Mouse (Mus musculus) hindbrain, embryonic 14.5 days (tissue): ENCODE data around the gene Ralgps1. TPM values are rescaled to one million over a fixed set of nuclear protein-coding genes. Genes with fewer than 3 reads are reported as not detected.

ENCODE experiments used
- ATAC-seq: fragments of 200-750 bp; cut with Nextera tagmentation; 2 replicates; pipeline ENCODE4 v1.8.0; 2017; ENCODE audit warnings: moderate number of reproducible peaks, mild to moderate bottlenecking, moderate TSS enrichment, moderate library complexity; ENCODE audit not compliant: low FRiP score
- DNase-seq: peaks from one replicate; pipeline ENCODE4 v3.0.0-alpha.2; 2015; ENCODE audit warnings: low spot score
- H3K27ac ChIP-seq: fragments of 300-500 bp; sonication (generic); 2 replicates; pipeline ENCODE4 v1.5.1; 2014; ENCODE audit warnings: mild to moderate bottlenecking, moderate library complexity
- H3K27me3 ChIP-seq: fragments of 300-500 bp; sonication (generic); 2 replicates; pipeline ENCODE4 v1.6.1; 2014; ENCODE audit warnings: mild to moderate bottlenecking, low read length, mixed read lengths; ENCODE audit not compliant: control insufficient read depth, insufficient read depth
- H3K36me3 ChIP-seq: fragments of 300-500 bp; sonication (generic); replicated peaks from 2 replicates; pipeline ENCODE4 v1.6.1; 2014; ENCODE audit not compliant: control insufficient read depth, insufficient read depth
- H3K4me1 ChIP-seq: fragments of 300-500 bp; sonication (generic); replicated peaks from 2 replicates; pipeline ENCODE4 v1.6.1; 2014; ENCODE audit warnings: antibody characterized with exemption, low read length, mixed read lengths; ENCODE audit not compliant: control insufficient read depth, insufficient read depth
- H3K4me2 ChIP-seq: fragments of 300-500 bp; sonication (generic); replicated peaks from 2 replicates; pipeline ENCODE4 v1.6.1; 2014; ENCODE audit warnings: mild to moderate bottlenecking, moderate library complexity
- H3K4me3 ChIP-seq: fragments of 300-500 bp; sonication (generic); replicated peaks from 2 replicates; pipeline ENCODE4 v1.5.1; 2014; ENCODE audit warnings: mild to moderate bottlenecking, low read length
- H3K9ac ChIP-seq: fragments of 300-500 bp; sonication (generic); 2 replicates; pipeline ENCODE4 v1.6.1; 2014
- H3K9me3 ChIP-seq: fragments of 300-500 bp; sonication (generic); 2 replicates; pipeline ENCODE4 v1.6.1; 2016; ENCODE audit warnings: low read length; ENCODE audit not compliant: control insufficient read depth
- WGBS: fragments of 180-500 bp; shearing (Covaris S2); extraction: QIAGEN DNeasy Blood & Tissue Kit; methylation state at CpG from one replicate; pipeline ENCODE4 v1.1.7; 2014; 5-methylcytosine and 5-hydroxymethylcytosine counted together
- polyA plus RNA-seq: library from polyadenylated mRNA; unstranded; fragments of >200 nt; fragmentation: Nextera tagmentation; extraction: Ambion mirVana; gene quantifications from 2 replicates; pipeline ENCODE4 v1.2.1, GENCODE M21; 2014

The Ralgps1 gene
- polyA plus RNA-seq, 1 experiment from 2014 or later: 57.0 TPM

DNA sequence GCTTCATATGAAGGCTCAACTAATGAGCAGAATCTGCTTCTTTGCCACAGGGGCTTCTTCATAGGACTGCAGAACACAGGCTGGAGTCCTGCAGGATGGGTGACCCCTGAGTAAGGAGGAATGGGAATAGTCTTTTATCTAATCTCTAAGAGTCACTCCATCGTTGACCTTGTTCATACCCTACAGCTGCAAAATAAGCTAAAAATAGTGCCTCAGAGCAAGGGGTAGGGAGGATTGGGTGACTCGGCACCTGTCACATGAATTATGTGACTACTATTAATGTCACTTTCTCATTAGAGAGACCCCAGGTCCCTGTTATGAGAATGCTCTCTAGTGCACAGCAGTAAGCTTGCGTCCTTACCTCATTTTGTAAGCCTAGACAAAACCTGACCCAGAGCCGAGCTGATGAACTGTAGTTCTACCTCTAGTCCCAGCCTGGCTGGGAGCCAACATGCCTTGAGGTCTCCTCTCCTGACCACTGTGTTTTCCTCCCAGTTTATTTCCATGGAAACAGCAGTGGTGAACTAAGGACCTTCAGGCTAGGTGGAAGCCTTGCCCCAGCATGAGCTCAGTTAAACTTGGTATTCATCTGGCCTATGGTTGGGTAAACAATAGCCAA is 117.6 kb downstream of the Ralgps1 start:
- DNase-seq: no peak
- Histone ChIP-seq H3K4me1 (peaks cover 4% of the 10 kb centered on the region; the same call in 1 of the 2 replicates), H3K27ac (no peak overlapping the region), H3K4me2 (no peak overlapping the region), H3K9ac (no peak overlapping the region), H3K4me3 (no peak overlapping the region), H3K27me3 (no peaks in the 10 kb centered on the region), H3K9me3 (no peaks in the 10 kb centered on the region), H3K36me3 (peaks cover 10% of the 10 kb centered on the region)
- 64% methylated on average over 4 of the region's 4 CpGs for WGBS
- no peak for ATAC-seq

- 84% methylated on average over 6 of the region's 6 CpGs for WGBS
- ATAC-seq (no peak), DNase-seq (no peak)
- Histone ChIP-seq H3K27me3 (no peaks in the 10 kb centered on the region), H3K27ac (no peak overlapping the region), H3K4me3 (no peak overlapping the region), H3K4me2 (no peak overlapping the region), H3K4me1 (peaks cover 4% of the 10 kb centered on the region; the same call in 1 of the 2 replicates), H3K9ac (no peak overlapping the region), H3K36me3 (peaks cover 10% of the 10 kb centered on the region), H3K9me3 (no peaks in the 10 kb centered on the region)
Observed at GRCm38 (mm10) chr2:33252751-33253150, 118.5 kb downstream of the Ralgps1 start.

DNA sequence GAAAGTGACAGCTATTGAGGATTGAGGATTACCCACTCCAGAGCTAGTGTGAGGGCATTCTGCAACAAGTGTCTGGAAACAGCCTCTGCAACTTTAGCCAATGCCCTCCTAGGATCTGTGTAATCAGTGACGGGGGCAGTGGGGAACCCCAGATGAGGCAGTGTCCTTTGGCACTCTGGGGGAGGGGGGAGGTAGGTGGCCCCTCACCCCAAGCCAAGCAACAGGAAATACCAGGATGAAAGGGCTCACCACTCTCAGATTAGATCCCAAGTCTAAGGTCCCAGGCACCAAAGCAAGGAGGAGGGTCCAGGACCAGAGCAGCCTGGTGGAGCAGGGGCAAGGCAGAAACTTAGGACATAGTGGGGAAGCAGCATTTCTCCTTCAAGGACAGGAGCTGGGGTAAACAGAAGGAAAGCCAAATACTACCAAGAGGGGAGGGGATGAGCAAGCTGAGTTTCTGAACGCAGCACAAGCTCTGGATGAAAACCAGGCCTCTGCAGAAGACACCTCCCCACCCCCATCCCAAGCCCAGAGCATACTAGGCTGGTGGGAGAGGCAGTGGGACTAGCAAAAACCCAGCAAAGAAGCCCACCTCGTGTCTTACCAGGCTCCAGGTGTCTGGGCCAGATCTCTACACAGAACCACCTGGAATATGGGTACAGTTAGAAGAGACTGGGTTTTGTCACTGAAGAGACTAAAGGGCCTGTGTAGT is 121.2 kb downstream of the Ralgps1 start:
- no peak overlapping the region for H3K9ac ChIP-seq
- H3K4me3 ChIP-seq: no peak overlapping the region
- ATAC-seq: no peak
- H3K4me1 ChIP-seq: peaks cover 4% of the 10 kb centered on the region; the same call in 1 of the 2 replicates
- no peak overlapping the region for H3K4me2 ChIP-seq
- WGBS: 89% methylated on average over 3 of the region's 3 CpGs
- H3K9me3 ChIP-seq: no peaks in the 10 kb centered on the region
- H3K36me3 ChIP-seq: peaks cover 5% of the 10 kb centered on the region; the same call in 1 of the 2 replicates
- H3K27ac ChIP-seq: no peak overlapping the region
- H3K27me3 ChIP-seq: no peaks in the 10 kb centered on the region
- no peak for DNase-seq

GRCm38 (mm10) chr2:33248549-33248948 is 122.7 kb downstream of the Ralgps1 start:
- Histone ChIP-seq H3K4me2 (no peak overlapping the region), H3K27me3 (no peaks in the 10 kb centered on the region), H3K9me3 (no peaks in the 10 kb centered on the region), H3K9ac (no peak overlapping the region), H3K27ac (no peak overlapping the region), H3K36me3 (peaks cover 4% of the 10 kb centered on the region; the same call in 1 of the 2 replicates), H3K4me1 (no peaks in the 10 kb centered on the region; the same call in 1 of the 2 replicates), H3K4me3 (no peak overlapping the region)
- DNase-seq: no peak
- 88% methylated on average over 7 of the region's 7 CpGs for whole genome bisulfite sequencing
- ATAC-seq: no peak

DNA sequence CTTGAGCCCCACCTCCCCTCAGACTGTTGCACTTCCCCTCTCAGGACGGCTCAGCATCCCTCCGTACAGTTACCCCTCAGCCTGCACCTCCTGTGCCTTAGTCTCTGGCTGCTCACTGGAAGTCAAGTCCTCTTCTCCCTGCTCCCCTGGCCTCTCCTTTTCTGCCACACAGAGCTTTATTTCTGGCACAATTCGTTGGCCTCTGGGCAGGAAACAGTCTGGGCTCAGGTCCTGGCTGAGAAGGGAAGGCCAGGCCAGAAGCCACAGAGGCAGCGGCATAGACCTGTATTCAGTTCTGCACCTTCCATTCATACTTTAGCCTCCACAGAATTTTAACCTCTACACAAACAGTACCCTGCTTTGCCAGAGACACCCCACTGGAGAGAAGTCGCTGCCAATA is 124.4 kb downstream of the Ralgps1 start:
- H3K4me3 ChIP-seq: no peak overlapping the region
- H3K27me3 ChIP-seq: no peaks in the 10 kb centered on the region
- ATAC-seq (no peak), DNase-seq (no peak)
- H3K4me1 ChIP-seq: no peaks in the 10 kb centered on the region
- no peaks in the 10 kb centered on the region for H3K9me3 ChIP-seq
- H3K4me2 ChIP-seq: no peak overlapping the region
- WGBS: 82% methylated on average over 5 of the region's 5 CpGs
- no peak overlapping the region for H3K27ac ChIP-seq
- H3K36me3 ChIP-seq: peaks cover 15% of the 10 kb centered on the region; the same call in 1 of the 2 replicates
- H3K9ac ChIP-seq: no peak overlapping the region

- no peaks in the 10 kb centered on the region for H3K9me3 ChIP-seq
- H3K27me3 ChIP-seq: no peaks in the 10 kb centered on the region
- H3K4me1 ChIP-seq: no peaks in the 10 kb centered on the region
- no peak overlapping the region for H3K27ac ChIP-seq
- no peak overlapping the region for H3K4me2 ChIP-seq
- H3K9ac ChIP-seq: no peak overlapping the region
- H3K4me3 ChIP-seq: no peak overlapping the region
- no peak for DNase-seq
- H3K36me3 ChIP-seq: peaks cover 16% of the 10 kb centered on the region; the same call in 1 of the 2 replicates
- ATAC-seq: no peak
Observed at GRCm38 (mm10) chr2:33245350-33245749, 125.9 kb downstream of the Ralgps1 start.

- WGBS: 85% methylated on average over 6 of the region's 6 CpGs
Observed at GRCm38 (mm10) chr2:33244880-33245279, 126.4 kb downstream of the Ralgps1 start.

DNA sequence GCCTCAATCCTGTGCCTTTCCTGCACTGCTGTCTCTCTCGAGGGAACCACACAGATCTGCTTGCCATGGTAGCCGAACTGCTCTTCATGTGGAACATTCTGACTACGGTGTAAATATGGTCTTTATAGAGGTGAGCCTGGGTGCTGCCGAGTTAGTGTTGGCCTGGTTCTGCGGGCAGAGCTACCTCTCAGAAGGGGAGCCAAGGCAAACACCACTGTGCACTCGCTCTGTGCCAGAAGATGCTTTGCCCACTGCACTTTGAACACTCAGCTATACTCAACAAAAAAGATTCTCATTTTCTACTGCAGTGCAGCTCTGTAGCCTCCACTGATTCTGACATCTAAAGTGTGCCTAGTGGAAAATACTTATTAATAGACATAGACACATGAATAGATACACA is 133.7 kb downstream of the Ralgps1 start:
- Histone ChIP-seq H3K27ac (no peak overlapping the region), H3K27me3 (no peaks in the 10 kb centered on the region), H3K9me3 (no peaks in the 10 kb centered on the region), H3K4me3 (no peak overlapping the region), H3K4me2 (no peak overlapping the region), H3K4me1 (no peaks in the 10 kb centered on the region), H3K9ac (no peak overlapping the region), H3K36me3 (peaks cover 5% of the 10 kb centered on the region; the same call in 1 of the 2 replicates)
- 73% methylated on average over 6 of the region's 6 CpGs for WGBS
- ATAC-seq: no peak
- no peak for DNase-seq

More at GRCm38 (mm10) chr2:33244880-33245279, 126.4 kb downstream of the Ralgps1 start:
- Histone ChIP-seq H3K36me3 (peaks cover 16% of the 10 kb centered on the region; the same call in 1 of the 2 replicates), H3K9me3 (no peaks in the 10 kb centered on the region), H3K27ac (no peak overlapping the region), H3K4me3 (no peak overlapping the region), H3K4me2 (no peak overlapping the region), H3K4me1 (no peaks in the 10 kb centered on the region), H3K27me3 (no peaks in the 10 kb centered on the region), H3K9ac (no peak overlapping the region)
- DNase-seq: no peak
- no peak for ATAC-seq

GRCm38 (mm10) chr2:33234848-33235247 is 136.4 kb downstream of the Ralgps1 start:
- H3K27me3 ChIP-seq: no peaks in the 10 kb centered on the region
- H3K4me3 ChIP-seq: no peak overlapping the region
- 0 out of 2 replicates have a peak, but pooled peaks have one; percentile 27 for ATAC-seq
- H3K9me3 ChIP-seq: no peaks in the 10 kb centered on the region
- peak overlapping the region; percentile 38; the same call in 1 of the 2 replicates for H3K27ac ChIP-seq
- no peak overlapping the region for H3K9ac ChIP-seq
- WGBS: 76% methylated on average over 4 of the region's 4 CpGs
- no peak for DNase-seq
- no peak overlapping the region for H3K4me2 ChIP-seq
- H3K4me1 ChIP-seq: no peaks in the 10 kb centered on the region
- H3K36me3 ChIP-seq: no peaks in the 10 kb centered on the region
